ENCODE assay signal across 28 mouse cellular contexts in the genomic region with DNA sequence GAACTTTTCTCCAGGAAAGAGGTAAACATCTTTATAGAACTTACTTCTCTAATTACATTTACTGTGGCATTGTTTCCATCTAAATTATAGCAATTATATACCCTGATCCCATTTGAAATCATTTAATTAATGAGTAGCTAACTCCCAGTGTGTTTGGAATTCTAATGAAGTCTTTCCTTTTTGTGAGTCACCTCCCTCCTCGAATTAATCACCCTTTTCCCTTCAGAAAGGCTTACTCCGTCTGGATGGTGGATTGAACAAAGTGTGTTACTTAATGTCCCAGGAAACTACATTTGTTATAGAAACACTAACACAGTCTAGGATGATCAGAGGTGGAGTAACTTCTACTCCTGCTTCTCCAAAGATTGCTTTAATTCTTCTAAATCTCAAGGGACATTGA.
DNase-seq lines count a peak whose midpoint lies in the region; ATAC-seq lines count a peak whose summit lies in the region.
"Had no signal": no experiment of that assay in that cellular context is flagged by ENCODE, and none has a peak within 500 bp of the region (broad histone marks: within the 10 kb centered on the region; RNA-seq: fewer than 3 reads in every experiment).

No protein-coding gene starts in this region.

- H3K4me3 ChIP-seq in forebrain, embryonic 15.5 days: no peak overlapping the region
- H3K4me3 ChIP-seq: embryonic facial prominence, embryonic 10.5 days; embryonic facial prominence, embryonic 15.5 days; heart, adult 2 months; heart, embryonic 12.5 days; layer of hippocampus, adult 2 months; left cerebral cortex, adult 2 months; limb, embryonic 12.5 days; liver, embryonic 15.5 days; midbrain, embryonic 15.5 days had no signal

- no peaks in the 10 kb centered on the region for H3K36me3 ChIP-seq in forebrain, embryonic 15.5 days
- H3K36me3 ChIP-seq: embryonic facial prominence, embryonic 10.5 days; embryonic facial prominence, embryonic 15.5 days; heart, embryonic 12.5 days; limb, embryonic 12.5 days; liver, embryonic 15.5 days; midbrain, embryonic 15.5 days had no signal

- H3K27ac ChIP-seq in forebrain, embryonic 15.5 days (replicated peaks): no peak overlapping the region
- H3K27ac ChIP-seq: embryonic facial prominence, embryonic 10.5 days; embryonic facial prominence, embryonic 15.5 days; heart, adult 2 months; hindbrain, embryonic 14.5 days; layer of hippocampus, adult 2 months; left cerebral cortex, adult 2 months; limb, embryonic 12.5 days; liver, embryonic 15.5 days; midbrain, embryonic 15.5 days had no signal

- no peak overlapping the region for H3K4me2 ChIP-seq in forebrain, embryonic 15.5 days (replicated peaks)
- H3K4me2 ChIP-seq: embryonic facial prominence, embryonic 15.5 days; heart, embryonic 12.5 days; hindbrain, embryonic 14.5 days; limb, embryonic 12.5 days; liver, embryonic 15.5 days; lung, embryonic 14.5 days; midbrain, embryonic 15.5 days had no signal

- peaks cover 37% of the 10 kb centered on the region for H3K27me3 ChIP-seq in forebrain, embryonic 15.5 days
- H3K27me3 ChIP-seq: embryonic facial prominence, embryonic 15.5 days; heart, embryonic 12.5 days; limb, embryonic 12.5 days; liver, embryonic 15.5 days; midbrain, embryonic 15.5 days had no signal

- H3K9me3 ChIP-seq in forebrain, embryonic 15.5 days: no peaks in the 10 kb centered on the region
- H3K9me3 ChIP-seq: embryonic facial prominence, embryonic 10.5 days; embryonic facial prominence, embryonic 15.5 days; heart, embryonic 12.5 days; limb, embryonic 12.5 days; liver, embryonic 15.5 days; midbrain, embryonic 15.5 days had no signal

- ATAC-seq in forebrain, embryonic 15.5 days (replicated peaks): 0 out of 2 replicates have a peak, but pooled peaks have one; percentile 58
- ATAC-seq in monocyte, adult 5-6 weeks (replicated peaks; ENCODE audit: insufficient number of reproducible peaks, low FRiP score, low TSS enrichment, poor library complexity, severe bottlenecking): no peak
- ATAC-seq in erythroblast, adult 5-6 weeks (replicated peaks; ENCODE audit: low FRiP score, poor library complexity, severe bottlenecking): no peak
- ATAC-seq: activated CD4-positive, CD25-positive, alpha-beta regulatory T cell, adult 4 months; CD4-positive, CD25-positive, alpha-beta regulatory T cell, adult 4 months; inflammation-experienced regulatory T-cells, adult 6 months; midbrain, embryonic 15.5 days had no signal

- WGBS in forebrain, embryonic 15.5 days: 5% methylated on average over 2 of the region's 2 CpGs

- peak; percentile 12 for DNase-seq in kidney, adult 9 months
- no peak for DNase-seq in kidney, adult 18-20 months
- DNase-seq in Muller cell, postnatal 12 days (ENCODE audit: inconsistent ontology term): peak; percentile 68
- DNase-seq in brain, adult 2 months (ENCODE audit: low read depth, low spot score): peak; percentile 11
- DNase-seq: adrenal gland, postnatal 10 days; cerebellum, adult 2 months; cerebellum, postnatal 25 days; heart, adult 2 months; heart, postnatal 4 days; lung, embryonic 14.5 days; lung, postnatal 14 days; right cerebral cortex, postnatal 25 days; thymus, postnatal 14 days had no signal

- no peak overlapping the region for H3K9ac ChIP-seq in forebrain, embryonic 15.5 days (replicated peaks)
- H3K9ac ChIP-seq: embryonic facial prominence, embryonic 15.5 days; heart, embryonic 12.5 days; hindbrain, embryonic 14.5 days; limb, embryonic 12.5 days; liver, embryonic 15.5 days; lung, embryonic 14.5 days; midbrain, embryonic 15.5 days had no signal

- no peaks in the 10 kb centered on the region; the same call in 1 of the 2 replicates for H3K4me1 ChIP-seq in forebrain, embryonic 15.5 days
- H3K4me1 ChIP-seq: embryonic facial prominence, embryonic 10.5 days; embryonic facial prominence, embryonic 15.5 days; heart, embryonic 12.5 days; limb, embryonic 12.5 days; liver, embryonic 15.5 days; midbrain, embryonic 15.5 days had no signal
